Mouse (Mus musculus) forebrain, embryonic 10.5 days (tissue): ENCODE results near the gene Lypd9. TPM values are rescaled to one million over a fixed set of nuclear protein-coding genes. Genes with fewer than 3 reads are reported as not detected.

Source experiments
- DNase-seq: peaks from one replicate; pipeline ENCODE4 v3.0.0-alpha.2; 2017; ENCODE audit warnings: low spot score; ENCODE audit errors: extremely low spot score
- H3K27ac ChIP-seq: fragments of 300-500 bp; sonication (generic); 2 replicates; pipeline ENCODE4 v1.5.1; 2016; ENCODE audit warnings: mild to moderate bottlenecking
- H3K27me3 ChIP-seq: fragments of 300-500 bp; sonication (generic); 2 replicates; pipeline ENCODE4 v1.6.1; 2016; ENCODE audit warnings: mild to moderate bottlenecking; ENCODE audit not compliant: poor library complexity, severe bottlenecking
- H3K36me3 ChIP-seq: fragments of 300-500 bp; sonication (generic); replicated peaks from 2 replicates; pipeline ENCODE4 v1.6.1; 2016; ENCODE audit warnings: mild to moderate bottlenecking, moderate library complexity
- H3K4me1 ChIP-seq: fragments of 300-500 bp; sonication (generic); 2 replicates; pipeline ENCODE4 v1.6.1; 2016
- H3K4me3 ChIP-seq: fragments of 300-500 bp; sonication (generic); 2 replicates; pipeline ENCODE4 v1.5.1; 2016; ENCODE audit warnings: mild to moderate bottlenecking, moderate library complexity
- H3K9me3 ChIP-seq: fragments of 300-500 bp; sonication (generic); 2 replicates; pipeline ENCODE4 v1.6.1; 2016; ENCODE audit warnings: mild to moderate bottlenecking, moderate library complexity
- WGBS: fragments of 180-500 bp; shearing (Covaris S2); methylation state at CpG from one replicate; pipeline ENCODE4 v1.1.7; 2016; 5-methylcytosine and 5-hydroxymethylcytosine counted together
- polyA plus RNA-seq: library from polyadenylated mRNA; unstranded; fragments of >200 nt; fragmentation: Nextera tagmentation; extraction: Ambion mirVana; gene quantifications from 2 replicates; pipeline ENCODE4 v1.2.1, GENCODE M21; 2016

The Lypd9 gene
- polyA plus RNA-seq, 1 experiment from 2014 or later: not detected

DNA sequence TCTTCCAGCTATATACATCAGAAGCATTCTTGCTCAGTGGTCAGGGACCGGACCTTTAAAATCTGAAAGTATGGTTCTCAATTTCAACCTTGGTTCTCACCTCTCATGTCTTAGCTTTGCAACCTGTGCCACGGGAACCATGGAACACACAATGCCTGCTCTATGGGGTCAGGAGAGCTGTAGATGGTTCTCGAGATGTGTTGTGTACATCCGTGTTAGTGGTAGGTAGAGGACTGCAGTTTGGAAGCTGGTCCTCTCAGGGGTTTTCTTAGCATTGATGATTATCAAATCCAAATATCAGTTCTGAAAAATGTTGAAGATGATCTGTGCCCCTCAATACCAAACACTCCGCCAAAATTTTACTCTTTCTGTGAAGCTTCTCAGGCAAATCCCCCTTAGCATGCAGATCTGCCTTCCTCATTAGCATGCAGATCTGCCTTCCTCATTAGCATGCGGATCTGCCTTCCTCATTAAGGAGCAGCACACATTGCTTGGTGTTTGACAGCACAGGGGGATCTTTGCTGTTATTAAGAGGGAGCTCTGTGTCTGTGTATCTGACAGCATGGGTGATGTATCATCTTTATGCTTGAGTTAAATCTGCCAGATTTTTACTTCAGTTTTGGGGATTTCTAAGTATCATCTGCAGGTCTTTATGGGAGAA is 52.6 kb downstream of the Lypd9 start:
- peak overlapping the region; percentile 6; the same call in 1 of the 2 replicates for H3K27ac ChIP-seq
- no peaks in the 10 kb centered on the region for H3K9me3 ChIP-seq
- DNase-seq: no peak
- no peaks in the 10 kb centered on the region for H3K27me3 ChIP-seq
- no peaks in the 10 kb centered on the region for H3K36me3 ChIP-seq
- 53% methylated on average over 6 of the region's 6 CpGs for WGBS
- H3K4me1 ChIP-seq: peaks cover 20% of the 10 kb centered on the region
- no peak overlapping the region for H3K4me3 ChIP-seq

Other genes starting within 250 kb of the Lypd9 start
- gene 4930438A08Rik, start 178.1 kb downstream of the Lypd9 start, polyA plus RNA-seq: not detected in 2 replicates
- 27.1 and 30.9 TPM in 2 replicates for gene Zfp692, start 145.9 kb downstream of the Lypd9 start, polyA plus RNA-seq
- 23.9 and 24.1 TPM in 2 replicates for gene Zfp672, start 122.6 kb downstream of the Lypd9 start, polyA plus RNA-seq
- gene Sh3bp5l, start 122.2 kb downstream of the Lypd9 start, polyA plus RNA-seq: 39.8 and 40.9 TPM in 2 replicates
- gene Lypd8, start 73.9 kb downstream of the Lypd9 start, polyA plus RNA-seq: not detected in 2 replicates
- not detected in 2 replicates for gene 1810065E05Rik, start 31.8 kb downstream of the Lypd9 start, polyA plus RNA-seq
- not detected in 2 replicates for gene Gm12253, start 20.4 kb downstream of the Lypd9 start, polyA plus RNA-seq
- not detected in 2 replicates for gene Olfr30, start 9.3 kb upstream of the Lypd9 start, polyA plus RNA-seq
- not detected in 2 replicates for gene Olfr332, start 39.6 kb upstream of the Lypd9 start, polyA plus RNA-seq
- not detected in 2 replicates for gene Olfr331, start 49.6 kb upstream of the Lypd9 start, polyA plus RNA-seq
- gene Olfr330, start 81.9 kb upstream of the Lypd9 start, polyA plus RNA-seq: not detected in 2 replicates
- not detected in 2 replicates for gene Olfr329-ps, start 93.5 kb upstream of the Lypd9 start, polyA plus RNA-seq
- gene Olfr328, start 102.7 kb upstream of the Lypd9 start, polyA plus RNA-seq: not detected in 2 replicates
- not detected in 2 replicates for gene Olfr224, start 117.6 kb upstream of the Lypd9 start, polyA plus RNA-seq
- gene Olfr325, start 124.8 kb upstream of the Lypd9 start, polyA plus RNA-seq: not detected in 2 replicates
- gene Olfr324, start 142.2 kb upstream of the Lypd9 start, polyA plus RNA-seq: not detected in 2 replicates
- not detected in 2 replicates for gene 2210407C18Rik, start 163.2 kb upstream of the Lypd9 start, polyA plus RNA-seq
- not detected in 2 replicates for gene Olfr323, start 177.6 kb upstream of the Lypd9 start, polyA plus RNA-seq
- 0.33 and 0.35 TPM in 2 replicates for gene Trim58, start 187.5 kb upstream of the Lypd9 start, polyA plus RNA-seq
- not detected in 2 replicates for gene Olfr322, start 205.9 kb upstream of the Lypd9 start, polyA plus RNA-seq
- not detected in 2 replicates for gene Olfr320, start 228.2 kb upstream of the Lypd9 start, polyA plus RNA-seq
- gene Olfr319, start 246.2 kb upstream of the Lypd9 start, polyA plus RNA-seq: not detected in 2 replicates